Mouse (Mus musculus) testis, postnatal 10 days (tissue): ENCODE data around the gene Hyls1.

Experiments
- DNase-seq: peaks from one replicate; pipeline ENCODE4 v3.0.0; 2021; ENCODE audit warnings: low spot score

Gene Hyls1

DNA sequence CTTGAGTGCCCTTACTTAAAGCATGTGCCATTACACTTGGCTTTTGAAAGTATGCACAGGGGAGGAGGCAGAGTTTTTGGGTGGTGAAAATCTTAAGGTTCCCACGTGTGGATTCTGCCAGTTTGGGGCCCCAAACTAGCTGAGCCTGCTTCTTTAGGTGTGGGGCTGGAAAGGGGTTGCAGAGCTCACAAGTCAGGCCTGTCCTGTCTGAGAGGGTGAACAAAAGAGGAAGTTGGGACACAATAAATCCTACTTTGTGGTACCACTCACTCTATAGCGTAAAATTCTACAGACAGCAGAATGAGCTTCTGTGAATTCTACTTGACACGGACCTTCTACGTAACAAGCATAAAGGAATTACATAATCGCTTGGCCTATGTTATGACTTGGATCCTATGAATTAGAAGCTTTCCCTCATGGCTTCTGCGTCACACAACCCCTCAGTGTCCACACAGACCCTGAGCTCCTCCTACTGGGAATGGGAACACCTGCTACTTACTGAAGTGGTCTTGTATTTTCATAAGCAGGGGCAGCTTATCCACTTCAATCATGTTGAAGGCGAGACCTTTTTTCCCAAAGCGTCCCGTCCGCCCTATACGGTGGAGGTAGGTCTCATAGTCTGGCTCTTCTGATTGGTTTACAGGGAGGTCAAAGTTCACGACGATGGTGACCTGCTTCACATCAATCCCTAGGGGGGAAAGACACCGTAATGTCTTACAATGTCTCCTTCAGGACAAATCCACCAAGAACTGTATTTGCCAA is 26.9 kb downstream of the Hyls1 start:
- no peak for DNase-seq

DNA sequence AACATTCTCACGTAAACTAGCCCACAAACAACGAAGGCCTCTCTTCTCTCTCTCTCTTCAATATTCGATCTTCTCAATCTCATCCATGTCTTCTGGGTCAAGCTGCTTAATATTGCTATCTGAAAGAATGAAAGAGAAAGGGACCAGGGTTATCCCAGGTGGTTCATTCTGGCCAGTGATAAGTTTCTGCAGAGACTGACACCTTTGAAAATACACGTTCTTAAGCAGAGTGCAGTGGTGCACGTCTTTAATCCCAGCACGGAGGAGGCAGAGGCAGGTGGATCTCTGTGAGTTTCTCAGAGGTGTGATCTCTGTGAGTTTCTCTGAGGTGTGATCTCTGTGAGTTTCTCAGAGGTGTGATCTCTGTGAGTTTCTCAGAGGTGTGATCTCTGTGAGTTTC is 28.3 kb downstream of the Hyls1 start:
- peak; percentile 7 for DNase-seq

DNA sequence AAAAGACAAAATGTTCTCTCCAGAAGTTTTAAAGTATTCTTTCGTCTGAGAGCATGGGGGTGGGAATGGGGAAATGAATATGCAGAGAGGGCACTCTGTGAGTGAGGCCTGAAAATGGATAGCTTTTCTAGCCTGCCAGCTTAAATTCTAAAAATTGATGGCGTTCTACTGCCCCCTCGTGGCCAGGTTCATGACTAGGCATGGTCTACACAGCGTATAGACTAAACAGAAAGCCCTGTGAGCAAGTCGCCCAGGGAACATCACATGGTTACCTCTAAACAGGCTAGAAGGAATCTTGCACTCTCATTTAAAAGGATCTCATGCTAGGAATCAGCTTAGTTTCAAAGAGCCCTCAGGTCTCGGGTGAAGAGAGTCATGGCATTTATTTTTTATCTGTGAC is 28.7 kb downstream of the Hyls1 start:
- peak; percentile 92 for DNase-seq

DNA sequence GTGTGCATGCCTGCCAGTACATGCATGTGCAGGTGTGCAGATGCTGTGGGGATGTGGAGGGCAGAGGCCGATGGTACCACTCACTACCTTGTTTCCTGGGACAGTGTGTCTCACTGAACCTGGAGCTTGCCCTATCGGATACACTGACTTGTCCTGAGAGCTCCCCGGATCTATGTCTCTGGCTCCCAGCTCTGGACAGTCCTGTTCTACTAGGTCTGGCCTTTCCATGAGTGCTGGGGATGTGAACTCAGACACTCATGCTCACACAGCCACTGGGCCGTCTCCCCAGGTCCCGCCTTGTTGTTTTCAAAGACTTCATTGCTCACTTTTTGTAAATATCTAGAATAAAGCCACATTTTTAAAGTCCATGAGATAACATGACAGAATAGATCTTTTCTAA is 29.2 kb downstream of the Hyls1 start:
- DNase-seq = peak; percentile 33

DNA sequence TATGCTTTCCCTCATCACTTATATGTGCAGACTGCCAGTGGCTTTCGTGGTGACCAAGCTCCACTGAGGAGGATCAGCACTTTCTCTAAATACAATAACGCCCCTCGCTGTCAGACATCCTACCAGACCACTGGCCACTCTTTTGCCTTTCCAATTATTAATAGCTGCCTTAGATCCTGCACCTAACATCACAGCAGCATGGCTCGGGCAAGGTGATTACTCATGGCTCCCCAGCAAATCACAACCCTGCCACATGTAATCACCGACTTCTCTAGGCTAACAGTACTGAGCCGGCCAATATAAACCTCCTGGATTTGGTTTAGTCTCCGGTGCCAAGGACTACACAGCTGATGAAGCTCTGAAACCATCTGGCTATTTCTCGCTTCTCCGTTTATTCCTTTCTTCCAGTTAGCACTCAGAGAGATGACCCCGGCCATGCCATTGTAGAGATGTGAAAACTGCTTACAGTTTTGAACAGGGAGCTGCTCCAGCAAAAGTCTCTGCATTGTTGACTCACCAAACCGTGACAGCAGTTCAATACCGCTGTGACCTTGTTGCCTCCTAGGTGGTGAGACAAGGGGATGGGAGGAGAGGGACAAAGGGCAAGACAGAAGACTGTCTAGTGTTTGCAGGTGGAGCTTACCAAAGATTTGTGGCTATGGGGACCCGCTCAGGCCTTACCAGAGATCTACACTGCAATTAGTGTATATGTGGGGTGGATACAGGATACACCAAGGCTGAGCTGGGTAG is 31.0 kb downstream of the Hyls1 start:
- peak; percentile 28 for DNase-seq

DNA sequence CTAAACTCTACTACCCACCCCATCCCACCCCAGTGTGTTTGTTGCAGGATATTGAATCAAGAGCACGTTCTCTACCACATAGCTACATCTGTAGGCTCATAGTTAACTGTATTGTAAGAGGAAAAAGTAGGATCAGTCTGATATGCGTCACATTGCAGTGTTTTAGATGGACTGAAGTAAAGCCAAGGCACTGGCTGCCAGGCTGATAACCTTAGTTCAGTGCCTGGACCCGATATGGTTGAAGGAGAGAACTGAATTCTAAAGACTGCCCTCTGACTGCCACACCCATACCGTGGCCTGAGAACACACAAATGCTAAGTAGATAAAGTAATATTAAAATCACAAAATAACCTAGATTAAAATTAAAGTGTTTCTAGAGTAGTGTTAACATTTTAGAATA is 34.3 kb downstream of the Hyls1 start:
- no peak for DNase-seq

DNA sequence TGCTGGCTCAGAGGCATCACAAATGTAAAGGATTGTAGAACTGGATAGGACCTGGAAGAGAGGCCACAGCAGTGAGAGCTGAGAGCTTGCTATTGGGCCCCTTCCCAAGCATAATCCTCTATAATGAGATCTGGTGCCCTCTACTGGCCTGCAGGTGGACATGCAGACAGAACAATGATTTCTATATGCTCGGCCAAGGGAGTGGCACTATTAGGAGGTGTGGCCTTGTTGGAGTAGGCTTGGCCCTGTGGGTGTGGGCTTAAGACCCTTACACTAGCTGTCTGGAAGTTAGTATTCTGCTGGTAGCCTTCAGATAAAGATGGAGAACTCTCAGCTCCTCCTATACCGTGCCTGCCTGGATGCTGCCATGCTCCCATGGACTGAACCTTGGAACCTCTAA is 35.1 kb downstream of the Hyls1 start:
- DNase-seq = peak; percentile 65

DNA sequence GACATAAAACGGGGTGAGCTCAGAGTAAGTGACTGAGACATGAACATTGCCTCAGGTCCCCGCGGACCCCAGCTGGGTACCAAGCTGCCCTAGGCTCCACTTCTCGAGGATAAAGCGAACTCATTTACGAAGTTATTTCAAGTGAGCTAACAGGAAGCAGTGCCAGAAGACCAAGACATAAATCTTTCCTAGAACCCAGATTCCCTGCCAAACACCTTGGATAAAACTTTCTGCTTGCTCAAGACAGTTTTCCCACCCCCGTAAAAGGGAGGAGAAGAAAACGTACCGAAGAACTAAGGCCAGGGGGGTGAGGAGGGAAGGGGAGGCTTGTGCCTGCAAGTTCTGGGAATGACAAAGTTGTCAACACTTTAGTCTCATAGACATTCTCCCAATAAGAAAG is 36.9 kb downstream of the Hyls1 start:
- DNase-seq = no peak

DNA sequence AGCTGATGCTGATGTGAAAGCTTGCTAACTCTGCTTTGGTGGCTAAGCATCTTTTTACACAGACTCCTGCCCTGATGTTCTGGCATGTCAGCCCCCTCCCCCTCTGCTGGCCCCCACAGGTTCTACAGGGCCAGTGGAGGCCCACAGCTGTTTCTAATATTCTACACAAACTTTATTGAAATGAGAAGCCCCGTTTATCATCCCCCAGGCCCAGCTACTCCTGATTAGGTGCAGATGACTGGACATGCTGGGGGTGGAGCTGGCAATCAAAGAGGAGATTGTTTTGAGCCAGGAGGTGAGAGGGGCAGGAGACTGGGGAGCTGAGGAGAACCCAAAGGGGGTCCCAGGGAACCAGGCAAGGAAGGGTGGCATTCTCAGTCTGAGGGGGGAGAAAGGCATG is 40.4 kb downstream of the Hyls1 start:
- DNase-seq = no peak

DNA sequence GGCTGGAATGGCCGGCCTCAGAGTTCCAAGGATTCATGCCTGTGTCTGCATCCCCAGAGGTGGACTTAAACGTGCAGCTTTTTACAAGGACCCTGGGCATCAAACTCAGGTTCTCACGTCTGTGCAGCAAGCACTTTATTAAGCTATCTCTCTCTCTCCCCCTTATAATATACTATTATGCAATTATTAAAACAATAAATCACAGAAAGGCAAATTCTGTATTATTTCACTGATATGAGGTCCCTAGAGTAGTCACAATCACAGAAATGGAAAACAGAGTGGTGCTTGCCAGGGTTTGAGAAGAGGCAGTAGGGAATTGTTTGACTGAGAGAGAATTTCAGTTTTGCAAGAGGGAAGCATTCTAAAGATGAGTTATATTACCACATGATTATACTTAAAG is 41.1 kb downstream of the Hyls1 start:
- DNase-seq = no peak

DNA sequence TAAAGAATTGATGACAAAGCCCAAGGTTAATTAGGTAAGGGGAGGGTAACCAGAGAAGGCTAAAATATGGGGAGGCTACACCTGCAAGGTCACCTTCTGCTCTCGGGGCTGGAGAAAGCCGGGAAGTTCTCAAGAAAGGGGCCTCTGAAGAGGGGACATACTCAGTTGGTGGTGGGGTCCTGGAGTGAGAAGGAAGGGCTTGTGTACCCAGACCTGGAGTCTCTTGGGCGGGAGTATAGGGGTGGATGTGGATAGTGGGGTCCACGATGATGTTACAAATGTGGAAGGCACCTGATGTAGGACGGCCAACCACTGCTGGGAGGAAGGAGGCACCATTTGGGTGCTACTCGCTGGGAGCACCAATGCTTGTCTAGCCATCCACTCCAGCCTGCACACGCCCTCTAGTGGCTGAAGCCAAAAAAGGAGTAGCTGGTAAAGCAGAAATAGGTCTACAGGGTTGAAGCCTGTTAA is 46.2 kb downstream of the Hyls1 start:
- DNase-seq = peak; percentile 80

DNA sequence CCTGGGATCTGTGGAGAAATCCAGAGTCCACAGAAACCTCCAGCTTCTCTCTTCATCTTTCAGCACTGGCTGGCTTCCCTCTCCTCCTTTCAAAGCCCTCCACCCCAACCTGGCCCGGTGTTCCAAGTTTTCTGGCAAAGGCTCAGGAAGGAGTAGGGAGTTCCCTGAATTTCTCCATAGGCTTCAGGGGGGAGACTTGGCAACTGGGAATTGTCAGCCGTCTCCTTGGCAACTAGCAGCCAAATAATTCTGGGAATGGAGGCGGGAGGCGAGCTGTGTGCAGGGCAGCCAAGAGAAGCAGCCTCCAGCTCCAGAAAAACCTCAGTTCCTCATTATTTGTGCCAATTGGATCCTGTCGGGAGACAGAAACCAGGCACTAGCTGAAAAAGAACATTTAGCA is 46.7 kb downstream of the Hyls1 start:
- no peak for DNase-seq

DNA sequence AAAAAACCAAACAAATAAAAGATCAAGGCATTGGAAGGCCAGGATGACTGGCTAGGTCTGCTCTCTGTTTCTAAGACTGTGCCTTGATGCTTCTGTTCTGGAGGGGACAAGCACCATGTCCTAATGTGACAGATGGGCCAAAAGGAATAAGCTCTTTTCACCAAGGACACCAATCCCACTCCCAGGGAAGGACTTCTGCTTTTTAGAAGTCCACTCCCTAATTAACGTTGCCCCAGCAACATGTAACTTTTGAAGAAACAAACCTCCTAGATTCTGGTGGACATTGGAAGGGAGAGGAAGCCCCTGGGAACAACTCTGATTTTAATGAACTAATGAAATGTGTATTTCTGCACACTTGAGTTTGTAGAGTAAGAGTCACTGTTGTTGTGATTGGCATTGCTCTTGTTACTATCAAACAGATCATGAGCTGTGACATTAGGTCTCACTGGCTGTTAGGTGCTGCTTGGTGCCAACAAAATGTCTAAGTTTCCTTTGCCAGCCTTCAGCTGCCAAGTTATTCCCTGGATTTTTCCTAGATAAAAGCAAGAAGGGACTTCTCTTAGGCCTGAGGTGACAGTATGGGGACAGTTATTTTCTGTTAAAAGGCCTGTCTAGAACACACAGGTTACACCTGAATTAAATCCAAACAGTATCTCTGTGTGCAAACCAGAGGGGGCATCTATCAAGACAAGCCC is 47.2 kb downstream of the Hyls1 start:
- no peak for DNase-seq

DNA sequence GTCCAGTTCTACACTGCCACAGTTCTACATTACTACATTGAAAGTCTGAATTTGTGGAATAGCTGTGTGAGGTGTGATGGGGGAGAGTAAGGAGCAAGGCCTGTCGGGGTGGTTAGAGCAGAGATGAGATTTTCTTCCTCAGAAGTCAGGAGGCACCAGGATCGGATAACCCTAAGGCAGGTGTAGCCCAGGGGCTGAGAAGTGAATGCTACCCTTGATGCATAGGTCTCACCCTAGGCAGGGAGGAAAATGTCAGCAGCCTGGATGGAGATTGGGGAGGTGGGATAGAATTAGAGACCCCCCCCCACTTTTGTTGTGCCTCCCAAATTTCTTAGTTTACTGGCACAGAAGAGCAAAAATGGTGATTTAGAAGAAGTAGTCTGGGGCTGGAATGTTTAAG is 48.0 kb downstream of the Hyls1 start:
- no peak for DNase-seq

DNA sequence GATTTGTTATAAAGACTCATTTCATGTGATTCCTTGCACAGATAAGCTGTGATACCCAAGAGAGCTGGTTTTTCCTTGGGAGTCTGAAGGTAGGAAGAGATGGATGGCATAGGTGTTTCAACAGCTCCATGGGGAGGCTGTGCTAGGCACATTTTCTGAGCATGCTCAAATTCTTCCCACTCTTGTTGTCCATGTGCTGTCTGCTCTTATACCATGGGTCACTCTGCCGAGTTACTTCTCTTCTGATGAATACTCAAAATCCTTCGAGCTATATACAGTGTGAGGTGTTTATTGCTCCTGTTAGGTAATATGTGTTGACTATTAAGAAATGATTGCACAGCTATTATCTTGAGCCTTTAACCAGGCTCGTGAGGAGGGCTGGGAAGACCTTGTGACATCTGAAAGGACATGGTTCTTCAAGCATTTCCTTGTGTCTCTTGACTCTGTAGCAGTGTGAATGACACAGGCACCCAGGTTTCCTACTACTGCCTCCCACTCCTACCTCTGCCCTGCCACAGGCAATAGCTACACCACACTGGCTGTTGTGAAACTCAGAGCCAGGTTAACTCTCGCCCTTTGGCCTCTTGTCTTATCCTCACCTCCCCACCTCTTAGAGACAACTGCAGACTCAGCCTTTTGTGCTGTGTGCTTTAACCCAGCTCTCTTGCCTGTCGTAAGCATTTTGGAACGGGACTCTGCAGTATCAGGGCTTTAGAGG is 49.4 kb downstream of the Hyls1 start:
- no peak for DNase-seq

DNA sequence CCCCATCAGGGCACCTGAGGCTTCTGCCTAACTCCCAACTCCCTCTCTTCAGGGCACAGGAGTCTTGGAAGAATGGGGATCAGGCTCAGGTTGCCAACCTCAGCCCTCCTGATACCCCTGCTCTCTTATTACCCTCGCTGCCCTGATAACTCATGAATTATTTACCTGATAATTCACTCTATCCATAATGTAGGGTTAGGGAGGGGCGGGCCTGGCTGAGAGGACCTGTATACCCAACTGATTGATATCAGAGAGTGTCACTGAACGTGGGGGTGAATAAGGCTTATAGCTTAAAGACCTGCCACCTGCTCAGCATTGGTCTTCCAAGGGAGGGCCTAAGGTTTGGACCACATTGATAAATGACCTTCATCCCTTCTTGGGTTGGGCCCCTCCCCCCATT is 52.0 kb downstream of the Hyls1 start, which contains the start of gene Gm1113:
Gene Gm1113, minus strand, starts transcription at position 101 of the 400 bp plus-strand sequence.
- DNase-seq = no peak

DNA sequence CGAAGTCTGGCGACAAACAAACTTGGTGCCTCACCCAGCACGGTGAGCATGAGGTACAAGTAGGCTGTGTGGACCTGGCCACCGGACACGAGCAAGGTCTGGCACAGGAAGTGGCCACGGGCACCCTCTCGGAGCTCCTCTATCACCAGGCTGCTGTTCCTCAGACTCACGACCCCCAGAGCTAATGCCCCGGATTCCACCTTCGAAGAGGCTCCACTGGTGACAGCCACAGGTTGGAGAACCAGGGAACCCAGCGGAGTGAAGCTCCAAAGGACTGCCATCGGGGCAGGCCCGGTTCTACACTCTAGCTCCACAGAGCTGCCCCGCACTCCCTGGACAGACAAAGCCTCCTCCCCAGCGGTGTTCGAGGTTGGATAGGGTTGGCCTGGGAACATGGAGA is 53.5 kb downstream of the Hyls1 start:
- DNase-seq = no peak

DNA sequence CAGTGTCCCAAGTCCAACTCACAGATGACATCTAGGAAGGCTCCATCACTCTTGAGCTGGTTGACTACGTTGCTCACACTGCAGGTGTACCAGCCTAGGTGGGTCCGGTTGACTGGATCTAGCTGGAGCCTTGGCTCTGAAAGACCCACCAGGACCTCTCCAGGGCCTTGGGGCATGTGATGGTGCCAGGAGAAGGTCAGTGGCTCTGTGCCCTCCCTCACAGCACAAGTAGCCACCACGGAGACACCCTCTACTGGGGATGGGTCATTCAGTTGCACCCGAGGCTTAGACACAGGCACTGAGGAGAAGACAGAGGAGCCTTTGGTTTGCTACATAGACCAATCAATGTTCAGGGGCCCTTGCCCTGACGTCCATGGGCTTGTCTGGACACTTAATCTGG is 54.0 kb downstream of the Hyls1 start:
- DNase-seq = no peak

DNA sequence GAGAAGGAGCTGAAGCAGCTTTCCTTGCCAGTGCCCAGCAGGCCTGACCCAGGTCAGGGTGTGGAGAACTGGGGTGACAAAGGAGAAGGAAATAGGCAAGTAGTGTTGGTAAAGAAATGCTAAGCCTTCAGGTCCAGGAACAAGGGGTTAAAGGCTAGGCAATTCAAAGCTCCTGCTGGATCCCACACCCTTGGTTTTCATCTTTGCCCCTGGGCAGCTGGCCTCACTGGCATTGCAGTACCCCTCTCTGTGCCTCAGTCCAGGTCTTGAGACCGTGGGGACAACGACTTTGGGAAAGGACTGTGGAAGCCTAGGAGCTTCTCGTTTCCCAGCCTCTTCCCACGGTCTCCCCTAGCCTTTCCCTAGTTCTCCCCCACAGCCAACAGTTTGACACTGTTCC is 56.3 kb downstream of the Hyls1 start:
- DNase-seq = no peak
